Mouse (Mus musculus) left cerebral cortex, adult 8-10 months (tissue): ENCODE results near the gene H2-Q1. TPM values are rescaled to one million over a fixed set of nuclear protein-coding genes. Genes with fewer than 3 reads are reported as not detected.
A peak's percentile ranks its signal among the peaks of the same experiment; 100 is the strongest.
"Not testable (repeated sequence)": the region's sequence is repeated elsewhere in the genome, so short reads cannot be mapped to it uniquely, and the experiment has no call there.

Source experiments
- DNase-seq, 2 experiments: peaks; one replicate each; pipeline ENCODE4 v3.0.0; 2022; ENCODE audit warnings: low spot score in 2 of 2
- total RNA-seq, 4 experiments: library from RNA; stranded (reverse); gene quantifications; 2 replicates each; pipeline ENCODE4 v1.2.4; 2022

The H2-Q1 gene
- total RNA-seq, 4 experiments from 2014 or later = 0.67 to 2.3 (median 1.4) TPM

GRCm38 (mm10) chr17:35342711-35343476 lies 22.7 kb downstream of the H2-Q1 start:
- peak in 1 of 2 experiments; percentile 5 for DNase-seq

GRCm38 (mm10) chr17:35347659-35348058 lies 27.5 kb downstream of the H2-Q1 start:
- DNase-seq = not testable (repeated sequence)

- DNase-seq = not testable (repeated sequence)
These were observed 33.1 kb downstream of the H2-Q1 start for GRCm38 (mm10) chr17:35353275-35353674.

- DNase-seq = no peak
These were observed 33.9 kb downstream of the H2-Q1 start for GRCm38 (mm10) chr17:35354071-35354470.

- DNase-seq = no peak
These were observed 36.9 kb downstream of the H2-Q1 start for GRCm38 (mm10) chr17:35357086-35357485.

- DNase-seq = no peak
These were observed 38.7 kb downstream of the H2-Q1 start for GRCm38 (mm10) chr17:35358763-35359469.

GRCm38 (mm10) chr17:35359470-35359862 lies 39.3 kb downstream of the H2-Q1 start:
- no peak for DNase-seq

Other genes starting within 250 kb of the H2-Q1 start
- gene Ly6g6e, start 243.5 kb upstream of the H2-Q1 start, total RNA-seq = 1 to 10 TPM; 3.7 to 4.9 (median 4.0) TPM
- gene Ly6g6d, start 242.3 kb upstream of the H2-Q1 start, total RNA-seq = 1 to 10 TPM in 3 of 4 experiments, under 1 TPM in 1; 0.70 to 1.8 (median 1.3) TPM
- gene Ly6g6f, start 234.8 kb upstream of the H2-Q1 start, total RNA-seq = under 1 TPM in 2 of 4 experiments, not detected in 2; 0.50 to 0.54 TPM
- gene Abhd16a, start 231.1 kb upstream of the H2-Q1 start, total RNA-seq = 100 to 1,000 TPM; 117 to 125 (median 121) TPM
- not detected for gene Ly6g5c, start 212.1 kb upstream of the H2-Q1 start, total RNA-seq
- gene Ly6g5b, start 205.0 kb upstream of the H2-Q1 start, total RNA-seq = under 1 TPM; 0.32 to 1.00 (median 0.46) TPM
- gene Gpank1, start 198.9 kb upstream of the H2-Q1 start, total RNA-seq = 10 to 100 TPM; 19.7 to 24.5 (median 22.8) TPM
- gene Csnk2b, start 198.4 kb upstream of the H2-Q1 start, total RNA-seq = 100 to 1,000 TPM; 188 to 228 (median 194) TPM
- 10 to 100 TPM; 25.6 to 34.3 (median 30.1) TPM for gene D17H6S53E, start 194.0 kb upstream of the H2-Q1 start, total RNA-seq
- not detected for gene Apom, start 188.4 kb upstream of the H2-Q1 start, total RNA-seq
- 100 to 1,000 TPM; 263 to 306 (median 290) TPM for gene Bag6, start 185.2 kb upstream of the H2-Q1 start, total RNA-seq
- 100 to 1,000 TPM; 272 to 295 (median 280) TPM for gene Prrc2a, start 155.5 kb upstream of the H2-Q1 start, total RNA-seq
- 10 to 100 TPM; 11.2 to 30.3 (median 17.4) TPM for gene Aif1, start 144.3 kb upstream of the H2-Q1 start, total RNA-seq
- 10 to 100 TPM in 1 of 4 experiments, 1 to 10 TPM in 3; 6.5 to 10.1 (median 7.9) TPM for gene Lst1, start 132.0 kb upstream of the H2-Q1 start, total RNA-seq
- gene Ltb, start 126.0 kb upstream of the H2-Q1 start, total RNA-seq = 1 to 10 TPM in 3 of 4 experiments, not detected in 1; 1.0 to 1.6 (median 1.2) TPM
- under 1 TPM in 1 of 4 experiments, not detected in 3; 0.39 TPM for gene Tnf, start 118.4 kb upstream of the H2-Q1 start, total RNA-seq
- 1 to 10 TPM in 1 of 4 experiments, under 1 TPM in 3; 0.28 to 1.2 (median 0.58) TPM for gene Lta, start 115.1 kb upstream of the H2-Q1 start, total RNA-seq
- gene Gm16181, start 99.6 kb upstream of the H2-Q1 start, total RNA-seq = not detected
- 100 to 1,000 TPM; 552 to 589 (median 575) TPM for gene Atp6v1g2, start 86.7 kb upstream of the H2-Q1 start, total RNA-seq
- gene Nfkbil1, start 84.6 kb upstream of the H2-Q1 start, total RNA-seq = 10 to 100 TPM; 14.1 to 18.8 (median 17.1) TPM
- 100 to 1,000 TPM; 175 to 212 (median 200) TPM for gene Ddx39b, start 78.7 kb upstream of the H2-Q1 start, total RNA-seq
- gene H2-D1, start 57.7 kb upstream of the H2-Q1 start, total RNA-seq = 10 to 100 TPM; 29.5 to 72.8 (median 47.5) TPM
- 1 to 10 TPM in 2 of 4 experiments, under 1 TPM in 2; 0.34 to 1.3 (median 0.94) TPM for gene H2-Q2, start 21.8 kb downstream of the H2-Q1 start, total RNA-seq
- gene H2-Q4, start 59.2 kb downstream of the H2-Q1 start, total RNA-seq = 1 to 10 TPM; 2.5 to 7.0 (median 4.7) TPM
- 1 to 10 TPM in 1 of 4 experiments, under 1 TPM in 3; 0.38 to 1.5 (median 0.86) TPM for gene H2-Q6, start 104.4 kb downstream of the H2-Q1 start, total RNA-seq
- 1 to 10 TPM in 2 of 4 experiments, under 1 TPM in 2; 0.59 to 2.3 (median 1.1) TPM for gene H2-Q7, start 118.8 kb downstream of the H2-Q1 start, total RNA-seq
- gene H2-Q10, start 149.7 kb downstream of the H2-Q1 start, total RNA-seq = under 1 TPM; 0.26 to 0.72 (median 0.38) TPM
- under 1 TPM in 1 of 4 experiments, not detected in 3; 0.27 TPM for gene Pou5f1, start 185.6 kb downstream of the H2-Q1 start, total RNA-seq
- 10 to 100 TPM in 3 of 4 experiments, 1 to 10 TPM in 1; 10.0 to 16.0 (median 13.3) TPM for gene Tcf19, start 196.4 kb downstream of the H2-Q1 start, total RNA-seq
- gene Cchcr1, start 196.7 kb downstream of the H2-Q1 start, total RNA-seq = 10 to 100 TPM; 12.0 to 18.7 (median 13.8) TPM
- gene Psors1c2, start 212.8 kb downstream of the H2-Q1 start, total RNA-seq = under 1 TPM in 1 of 4 experiments, not detected in 3; 0.41 TPM
- gene Cdsn, start 231.7 kb downstream of the H2-Q1 start, total RNA-seq = 1 to 10 TPM in 3 of 4 experiments, under 1 TPM in 1; 1.00 to 1.6 (median 1.2) TPM
- not detected for gene 2300002M23Rik, start 247.0 kb downstream of the H2-Q1 start, total RNA-seq